Mouse (Mus musculus) E14TG2a.4 (cell line): Measurements from ENCODE around the gene Sorbs2.

Source experiments
- H3K27me3 ChIP-seq: 2 replicates; pipeline ENCODE4 v1.6.1; 2014; ENCODE audit warnings: low read length, control low read depth; ENCODE audit not compliant: insufficient read depth
- H3K36me3 ChIP-seq: 2 replicates; pipeline ENCODE4 v1.6.1; 2014; ENCODE audit warnings: low read length, control low read depth; ENCODE audit not compliant: insufficient read depth
- H3K4me1 ChIP-seq: replicated peaks from 2 replicates; pipeline ENCODE4 v1.6.1; 2014; ENCODE audit warnings: low read depth, low read length, control low read depth
- H3K4me3 ChIP-seq: replicated peaks from 2 replicates; pipeline ENCODE4 v1.5.1; 2014; ENCODE audit warnings: mild to moderate bottlenecking, low read length
- H3K9me3 ChIP-seq: 2 replicates; pipeline ENCODE4 v1.6.1; 2014; ENCODE audit warnings: low read length, control low read depth
- CTCF ChIP-seq: conservative IDR thresholded peaks from 2 replicates; pipeline ENCODE4 v1.5.1; 2014; ENCODE audit warnings: low read length
- NANOG ChIP-seq: IDR thresholded peaks from 2 replicates; pipeline ENCODE4 v1.6.1; 2014; ENCODE audit warnings: borderline replicate concordance, low read length, mixed read lengths
- POU5F1 ChIP-seq: IDR thresholded peaks from 2 replicates; pipeline ENCODE4 v1.6.1; 2014; ENCODE audit warnings: low read length, borderline replicate concordance

Gene Sorbs2

GRCm38 (mm10) chr8:45666221-45666620, 158.6 kb downstream of the Sorbs2 start:
- Histone ChIP-seq H3K4me3 (no peak overlapping the region), H3K36me3 (no peaks in the 10 kb centered on the region), H3K4me1 (no peaks in the 10 kb centered on the region), H3K9me3 (peaks cover 17% of the 10 kb centered on the region; the same call in 1 of the 2 replicates), H3K27me3 (no peaks in the 10 kb centered on the region)
- TF ChIP-seq CTCF: no peak
- no peak for TF ChIP-seq POU5F1
- no peak for TF ChIP-seq NANOG

DNA sequence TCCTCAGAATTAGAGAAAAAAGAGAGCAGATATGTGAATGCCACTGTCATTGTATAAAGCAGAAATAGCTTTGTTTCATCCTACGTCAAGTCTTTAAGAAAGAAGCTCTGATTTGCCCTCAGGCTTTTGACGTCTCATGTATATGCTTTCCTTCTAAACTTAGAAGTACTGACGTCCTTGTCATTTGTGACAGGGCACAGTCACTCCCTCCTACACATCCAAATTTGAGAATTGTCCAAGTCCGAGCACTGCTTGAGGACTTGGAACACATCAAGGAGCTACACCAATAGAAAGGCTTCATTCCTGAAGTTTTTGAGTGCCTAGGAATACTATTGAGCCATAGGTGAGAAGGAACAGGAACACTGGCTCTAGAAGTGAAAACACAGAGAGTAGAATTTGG, 165.6 kb downstream of the Sorbs2 start:
- Histone ChIP-seq H3K4me1 (no peaks in the 10 kb centered on the region), H3K27me3 (no peaks in the 10 kb centered on the region), H3K36me3 (no peaks in the 10 kb centered on the region), H3K9me3 (peaks cover under 1% of the 10 kb centered on the region; the same call in 1 of the 2 replicates), H3K4me3 (no peak overlapping the region)
- no peak for TF ChIP-seq CTCF
- no peak for TF ChIP-seq POU5F1

GRCm38 (mm10) chr8:45675821-45676279, 168.3 kb downstream of the Sorbs2 start:
- no peaks in the 10 kb centered on the region for H3K27me3 ChIP-seq
- H3K9me3 ChIP-seq: peaks cover 3% of the 10 kb centered on the region; the same call in 1 of the 2 replicates
- H3K36me3 ChIP-seq: no peaks in the 10 kb centered on the region
- TF ChIP-seq NANOG: no peak
- TF ChIP-seq CTCF: no peak
- no peak for TF ChIP-seq POU5F1
- no peaks in the 10 kb centered on the region for H3K4me1 ChIP-seq
- no peak overlapping the region for H3K4me3 ChIP-seq

DNA sequence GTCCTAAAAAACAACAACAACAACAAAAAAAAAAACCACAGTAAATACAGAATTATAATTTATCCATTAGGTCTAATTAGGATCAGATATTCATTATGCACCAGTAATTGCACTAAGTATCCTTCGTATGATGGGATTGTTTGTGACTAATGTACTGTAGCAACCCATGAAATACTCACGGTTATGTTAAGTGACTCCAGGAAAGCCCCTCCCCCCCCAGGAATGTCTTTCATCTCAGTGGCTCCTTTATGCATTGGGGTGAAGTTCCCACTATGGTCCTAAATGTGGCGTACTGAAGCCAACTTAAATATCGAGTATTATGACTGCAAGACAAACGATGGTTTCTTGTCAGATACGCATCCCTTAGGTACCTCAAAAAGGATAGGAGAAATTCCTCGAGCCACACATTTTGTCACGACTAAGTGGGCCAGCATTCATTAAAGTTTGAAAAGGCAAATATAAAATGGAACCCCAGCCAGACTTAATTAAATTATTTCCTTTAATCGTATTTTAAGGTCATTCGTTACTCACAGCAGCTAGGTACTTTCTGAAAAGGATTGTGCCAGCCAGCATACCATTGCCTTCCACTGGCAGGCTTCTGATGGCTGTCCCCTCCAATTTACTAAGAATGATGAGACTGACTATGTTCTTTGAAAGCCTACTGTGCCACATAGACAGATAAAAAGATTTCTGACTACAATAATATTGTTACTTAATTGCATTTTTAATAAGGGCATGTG, 169.7 kb downstream of the Sorbs2 start:
- no peaks in the 10 kb centered on the region for H3K27me3 ChIP-seq
- H3K4me1 ChIP-seq: no peaks in the 10 kb centered on the region
- H3K36me3 ChIP-seq: no peaks in the 10 kb centered on the region
- H3K4me3 ChIP-seq: no peak overlapping the region
- H3K9me3 ChIP-seq: peaks cover 3% of the 10 kb centered on the region; the same call in 1 of the 2 replicates
- TF ChIP-seq NANOG (0 out of 2 replicates have a peak, but pooled peaks have one; percentile 11), POU5F1 (no peak)

- H3K36me3 ChIP-seq: no peaks in the 10 kb centered on the region
- H3K27me3 ChIP-seq: no peaks in the 10 kb centered on the region
- H3K4me3 ChIP-seq: no peak overlapping the region
- TF ChIP-seq CTCF (no peak), NANOG (no peak), POU5F1 (no peak)
- H3K9me3 ChIP-seq: peaks cover 3% of the 10 kb centered on the region; the same call in 1 of the 2 replicates
- H3K4me1 ChIP-seq: no peaks in the 10 kb centered on the region
Measured at GRCm38 (mm10) chr8:45677854-45678241, 170.3 kb downstream of the Sorbs2 start.

DNA sequence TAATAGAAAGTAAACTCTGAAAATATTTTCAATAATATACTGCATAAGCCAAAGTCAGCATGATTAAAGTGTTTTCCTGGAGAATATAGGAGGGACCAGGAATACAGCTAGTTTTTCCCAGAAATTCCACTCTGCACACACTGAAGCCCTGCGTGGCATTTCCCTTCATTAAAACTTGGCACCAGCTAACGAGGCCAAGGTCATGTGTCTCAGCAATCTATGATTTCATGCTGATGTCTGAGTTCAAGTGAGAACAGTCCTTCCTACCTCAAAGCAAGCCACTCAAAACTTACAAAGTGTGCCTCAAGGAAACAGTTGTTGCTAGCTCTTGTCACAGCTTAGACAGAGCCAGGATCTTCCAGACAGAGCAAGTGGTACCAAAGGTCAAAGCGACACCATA, 173.6 kb downstream of the Sorbs2 start:
- H3K4me1 ChIP-seq: no peaks in the 10 kb centered on the region
- no peaks in the 10 kb centered on the region for H3K27me3 ChIP-seq
- no peaks in the 10 kb centered on the region for H3K36me3 ChIP-seq
- H3K4me3 ChIP-seq: no peak overlapping the region
- TF ChIP-seq CTCF (no peak), POU5F1 (no peak), NANOG (no peak)
- H3K9me3 ChIP-seq: peaks cover 3% of the 10 kb centered on the region; the same call in 1 of the 2 replicates

DNA sequence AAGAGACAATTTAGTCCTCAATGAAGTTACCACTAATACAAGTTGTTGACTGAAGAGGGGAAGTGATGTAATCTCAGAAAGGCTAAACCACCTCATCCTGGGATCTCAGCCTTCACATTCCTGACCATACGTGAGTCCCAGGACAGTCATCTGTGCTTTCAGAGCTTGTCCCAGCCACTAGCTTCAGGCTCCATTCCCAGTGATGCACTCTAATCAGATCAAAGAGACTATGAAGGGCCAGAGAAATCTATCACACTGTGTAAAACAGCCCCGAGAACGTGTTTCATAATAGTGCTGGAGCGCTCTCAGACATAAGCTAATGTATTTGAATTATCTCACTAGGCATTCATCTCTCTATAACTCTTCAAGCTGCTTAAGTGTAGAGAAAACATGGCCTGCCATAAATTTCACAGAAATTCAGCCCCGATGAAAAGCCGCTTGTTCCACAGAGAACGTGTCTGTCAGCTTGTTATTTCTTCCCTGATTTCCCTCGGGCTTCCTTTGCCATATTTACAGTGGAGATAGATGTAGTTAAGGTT, 175.3 kb downstream of the Sorbs2 start:
- TF ChIP-seq CTCF (no peak), POU5F1 (no peak), NANOG (no peak)
- no peaks in the 10 kb centered on the region for H3K27me3 ChIP-seq
- no peaks in the 10 kb centered on the region for H3K36me3 ChIP-seq

DNA sequence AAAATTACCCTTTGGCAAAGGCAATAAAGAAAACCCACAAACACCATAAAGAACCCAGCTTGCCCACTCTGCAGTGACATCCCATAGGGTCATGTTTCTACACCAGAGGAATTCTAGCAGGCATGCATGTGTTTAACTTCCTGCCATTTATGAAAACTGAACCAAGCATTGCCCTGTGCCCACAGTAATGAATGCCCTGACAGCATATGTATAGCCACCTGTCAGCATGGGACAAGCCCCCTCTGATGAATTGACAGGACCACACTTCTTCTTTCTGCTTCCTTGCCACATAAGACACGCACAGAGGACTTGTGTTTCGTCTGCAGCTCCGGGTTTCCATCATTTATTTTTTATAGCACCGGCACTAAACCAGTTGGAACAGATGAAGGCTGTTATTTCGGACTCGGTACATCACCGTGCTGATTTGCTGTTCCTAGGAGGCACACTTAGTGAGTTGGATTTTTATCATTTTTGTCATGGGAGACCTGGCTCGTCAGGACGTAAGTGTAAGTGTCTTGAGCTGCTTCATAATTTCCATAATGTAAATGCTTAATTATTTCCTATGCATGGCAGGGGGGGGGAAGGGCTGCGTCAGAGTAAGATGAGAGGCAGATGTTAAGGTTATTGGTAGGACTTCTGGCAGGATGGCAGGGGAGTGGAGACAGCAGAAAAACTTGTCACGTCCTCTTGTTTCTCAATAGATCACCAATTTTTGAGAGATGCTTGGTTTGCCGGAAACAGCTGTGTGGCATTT, 180.5 kb downstream of the Sorbs2 start:
- H3K27me3 ChIP-seq: no peaks in the 10 kb centered on the region
- no peaks in the 10 kb centered on the region for H3K4me1 ChIP-seq
- H3K9me3 ChIP-seq: no peaks in the 10 kb centered on the region
- TF ChIP-seq NANOG: no peak
- no peak for TF ChIP-seq POU5F1
- no peak for TF ChIP-seq CTCF
- no peaks in the 10 kb centered on the region for H3K36me3 ChIP-seq
- H3K4me3 ChIP-seq: no peak overlapping the region

More for the DNA sequence above, 175.3 kb downstream of the Sorbs2 start:
- no peaks in the 10 kb centered on the region for H3K4me1 ChIP-seq
- no peak overlapping the region for H3K4me3 ChIP-seq
- peaks cover 3% of the 10 kb centered on the region; the same call in 1 of the 2 replicates for H3K9me3 ChIP-seq
